Mouse (Mus musculus) urinary bladder, adult 18-20 months (tissue): ENCODE results near the gene Duoxa1.
"Not testable (repeated sequence)": the region's sequence is repeated elsewhere in the genome, so short reads cannot be mapped to it uniquely, and the experiment has no call there.

Experiments used
- DNase-seq, 2 experiments: peaks; one replicate each; pipeline ENCODE4 v3.0.0; 2022; ENCODE audit warnings: low spot score in 2 of 2, mixed read lengths in 2 of 2

Gene Duoxa1

GRCm38 (mm10) chr2:122332222-122332621 is 18.7 kb upstream of the Duoxa1 start:
- peak in 1 of 2 experiments; percentile 34 for DNase-seq

GRCm38 (mm10) chr2:122330317-122330716 is 16.8 kb upstream of the Duoxa1 start:
- DNase-seq: not testable (repeated sequence)

- no peak for DNase-seq
These were observed 14.5 kb upstream of the Duoxa1 start for GRCm38 (mm10) chr2:122327986-122328385.

GRCm38 (mm10) chr2:122325361-122325760 is 11.8 kb upstream of the Duoxa1 start:
- no peak for DNase-seq

GRCm38 (mm10) chr2:122324586-122324985 is 11.1 kb upstream of the Duoxa1 start:
- DNase-seq: no peak

GRCm38 (mm10) chr2:122323960-122324359 is 10.4 kb upstream of the Duoxa1 start:
- DNase-seq: no peak

GRCm38 (mm10) chr2:122317384-122317783 is 3.9 kb upstream of the Duoxa1 start:
- DNase-seq: no peak

GRCm38 (mm10) chr2:122315372-122315771 is 1.8 kb upstream of the Duoxa1 start, which contains the start of gene Duox1:
Gene Duox1, plus strand, starts transcription at chr2:122315672.
- DNase-seq: no peak

GRCm38 (mm10) chr2:122312722-122313417 is 660 bp downstream of the Duoxa1 start:
- peak; percentile 43 to 70 for DNase-seq

- DNase-seq: no peak
These were observed 2.0 kb downstream of the Duoxa1 start for GRCm38 (mm10) chr2:122311561-122311960.

- DNase-seq: no peak
These were observed 3.9 kb downstream of the Duoxa1 start for GRCm38 (mm10) chr2:122309647-122310046.

- peak in 1 of 2 experiments; percentile 76 for DNase-seq
These were observed 7.3 kb downstream of the Duoxa1 start for GRCm38 (mm10) chr2:122306184-122306583.

GRCm38 (mm10) chr2:122305097-122305892 is 8.2 kb downstream of the Duoxa1 start:
- peak in 1 of 2 experiments; percentile 40 for DNase-seq

- DNase-seq: no peak
These were observed 9.0 kb downstream of the Duoxa1 start for GRCm38 (mm10) chr2:122304544-122304943.

- peak in 1 of 2 experiments; percentile 40 for DNase-seq
These were observed 10.8 kb downstream of the Duoxa1 start for GRCm38 (mm10) chr2:122302574-122303241.

- DNase-seq: no peak
These were observed 11.5 kb downstream of the Duoxa1 start for GRCm38 (mm10) chr2:122301921-122302573.

- DNase-seq: no peak
These were observed 12.2 kb downstream of the Duoxa1 start for GRCm38 (mm10) chr2:122301081-122301920.

GRCm38 (mm10) chr2:122300656-122301020 is 12.9 kb downstream of the Duoxa1 start:
- DNase-seq: no peak

GRCm38 (mm10) chr2:122299911-122300655 is 13.4 kb downstream of the Duoxa1 start:
- DNase-seq: no peak
